Mouse (Mus musculus) brain, embryonic 14.5 days (tissue): ENCODE results near the gene Sbf2. TPM values are rescaled to one million over a fixed set of nuclear protein-coding genes. Genes with fewer than 3 reads are reported as not detected.

Experiments
- DNase-seq: peaks from one replicate; pipeline ENCODE4 v3.0.0-alpha.2; 2011; ENCODE audit warnings: low read depth
- CTCF ChIP-seq: fragments of 200-500 bp; IDR thresholded peaks from 2 replicates; pipeline ENCODE4 v1.5.1; 2012; ENCODE audit warnings: inconsistent platforms, mild to moderate bottlenecking, moderate library complexity, borderline replicate concordance; ENCODE audit not compliant: insufficient read depth, insufficient read length; ENCODE audit errors: extremely low read depth
- POLR2A ChIP-seq: fragments of 200-500 bp; IDR thresholded peaks from 2 replicates; pipeline ENCODE4 v1.6.1; 2012; ENCODE audit warnings: mild to moderate bottlenecking, inconsistent platforms, borderline replicate concordance; ENCODE audit not compliant: poor library complexity, insufficient read depth, insufficient read length, severe bottlenecking; ENCODE audit errors: extremely low read depth
- polyA plus RNA-seq: library from polyadenylated mRNA; depleted of rRNA; stranded (reverse); fragments of >200 nt; gene quantifications from 2 replicates; pipeline ENCODE4 v1.2.3, GENCODE M21; 2012

The Sbf2 gene
- polyA plus RNA-seq, 1 experiment = 79.0 TPM

- no peak for TF ChIP-seq CTCF
- TF ChIP-seq POLR2A = no peak
- DNase-seq = peak; percentile 63
These were observed 295.7 kb downstream of the Sbf2 start for GRCm38 (mm10) chr7:110318971-110319519.

- no peak for DNase-seq
- TF ChIP-seq CTCF (no peak), POLR2A (no peak)
These were observed 297.3 kb downstream of the Sbf2 start for GRCm38 (mm10) chr7:110317412-110317811.

GRCm38 (mm10) chr7:110315352-110315751 is 299.4 kb downstream of the Sbf2 start:
- TF ChIP-seq CTCF (no peak), POLR2A (no peak)
- no peak for DNase-seq

- DNase-seq = no peak
- no peak for TF ChIP-seq CTCF
- no peak for TF ChIP-seq POLR2A
These were observed 300.3 kb downstream of the Sbf2 start for GRCm38 (mm10) chr7:110314401-110314890.

- TF ChIP-seq POLR2A (no peak), CTCF (no peak)
- DNase-seq = no peak
These were observed 301.2 kb downstream of the Sbf2 start for GRCm38 (mm10) chr7:110313392-110314055.

- DNase-seq = no peak
- TF ChIP-seq POLR2A (no peak), CTCF (no peak)
These were observed 305.5 kb downstream of the Sbf2 start for GRCm38 (mm10) chr7:110309246-110309645.

GRCm38 (mm10) chr7:110307741-110308140 is 307.0 kb downstream of the Sbf2 start:
- no peak for TF ChIP-seq POLR2A
- no peak for TF ChIP-seq CTCF
- DNase-seq = no peak

GRCm38 (mm10) chr7:110306281-110306680 is 308.4 kb downstream of the Sbf2 start:
- no peak for DNase-seq
- TF ChIP-seq POLR2A (no peak), CTCF (no peak)

GRCm38 (mm10) chr7:110305486-110305885 is 309.2 kb downstream of the Sbf2 start:
- TF ChIP-seq POLR2A (no peak), CTCF (no peak)
- DNase-seq = no peak

GRCm38 (mm10) chr7:110302886-110303285 is 311.8 kb downstream of the Sbf2 start:
- no peak for TF ChIP-seq CTCF
- TF ChIP-seq POLR2A = no peak
- DNase-seq = no peak

- TF ChIP-seq POLR2A (no peak), CTCF (no peak)
- DNase-seq = no peak
These were observed 315.8 kb downstream of the Sbf2 start for GRCm38 (mm10) chr7:110298739-110299410.

GRCm38 (mm10) chr7:110298090-110298489 is 316.6 kb downstream of the Sbf2 start:
- no peak for DNase-seq
- TF ChIP-seq CTCF = no peak
- no peak for TF ChIP-seq POLR2A

- no peak for DNase-seq
- TF ChIP-seq POLR2A = no peak
- no peak for TF ChIP-seq CTCF
These were observed 317.1 kb downstream of the Sbf2 start for GRCm38 (mm10) chr7:110297611-110298010.
